Mouse (Mus musculus) liver, embryonic 14 days (tissue): ENCODE results near the gene Tmem211. TPM values are rescaled to one million over a fixed set of nuclear protein-coding genes. Genes with fewer than 3 reads are reported as not detected.

Source experiments
- polyA plus RNA-seq: library from polyadenylated mRNA; depleted of rRNA; stranded (reverse); fragments of >200 nt; gene quantifications from 2 replicates; pipeline ENCODE4 v1.2.3, GENCODE M21; 2012; rRNA removed

The Tmem211 gene
- not detected in 2 replicates for polyA plus RNA-seq

DNA sequence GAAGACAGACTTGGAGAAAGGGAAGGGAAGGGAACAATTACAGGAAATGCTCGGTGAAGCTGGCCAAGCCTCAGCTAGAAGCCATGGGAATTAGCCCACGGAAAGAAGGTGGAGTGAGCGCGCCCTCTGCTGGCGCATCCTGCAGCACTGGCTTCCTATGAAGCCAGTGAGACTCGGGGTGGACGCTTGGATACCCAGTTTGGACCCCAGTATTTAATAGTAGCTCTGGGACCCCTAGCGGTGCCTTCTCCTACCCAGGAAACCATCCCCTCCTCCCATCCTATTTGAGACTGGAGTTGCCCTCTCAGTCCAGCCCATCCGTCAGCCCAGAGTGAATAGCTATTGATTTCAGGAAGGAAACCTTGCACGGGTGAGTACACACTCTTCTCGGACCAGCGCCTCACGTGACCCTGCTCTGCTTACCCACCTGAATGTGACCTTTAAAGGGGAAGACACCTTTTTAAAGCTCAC lies at the start of gene Tmem211:
Gene Tmem211, plus strand, starts transcription at position 278 of the 471 bp plus-strand sequence.

DNA sequence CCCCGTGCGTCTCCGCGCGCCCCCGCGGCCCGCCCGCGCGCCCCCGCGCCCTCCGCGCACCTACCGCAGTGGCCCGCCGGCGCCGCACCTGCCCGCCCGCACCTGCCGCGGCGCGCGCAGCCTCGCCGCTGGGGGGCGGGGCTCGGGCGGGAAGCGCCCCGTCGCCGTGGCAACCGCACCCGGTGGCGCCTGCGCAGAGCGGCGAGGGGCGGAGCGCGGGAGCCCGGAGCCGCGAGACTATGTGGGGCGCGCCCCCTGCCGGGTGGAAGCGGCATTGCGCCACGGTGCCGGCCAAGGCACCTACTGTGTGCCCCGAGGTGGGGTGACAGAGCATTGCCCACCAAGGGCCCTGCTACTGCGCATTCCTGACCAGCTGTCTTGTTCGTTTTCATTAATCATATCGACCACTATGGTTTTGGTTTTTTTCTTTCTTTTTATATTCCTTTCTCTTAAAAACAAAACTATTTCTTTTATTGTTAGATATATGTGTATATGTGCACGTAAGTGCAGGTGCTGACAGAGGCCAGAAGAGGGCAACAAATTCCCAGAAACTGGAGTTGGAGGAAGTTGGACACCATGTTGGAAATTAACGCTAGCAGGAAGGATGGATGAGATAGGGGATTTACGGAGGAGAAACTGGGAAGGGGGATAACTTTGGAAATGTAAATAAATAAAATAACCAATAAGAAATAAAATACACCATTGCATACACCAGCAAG lies 5.4 kb upstream of the Tmem211 start, which contains the start of gene 2900026A02Rik:
Gene 2900026A02Rik, minus strand, starts transcription at position 90 of the 719 bp plus-strand sequence.

Other genes starting within 250 kb of the Tmem211 start
- gene Grk3, start 211.1 kb upstream of the Tmem211 start, polyA plus RNA-seq, result 1.7 and 2.2 TPM in 2 replicates
- not detected in 2 replicates for gene Crybb2, start 156.8 kb upstream of the Tmem211 start, polyA plus RNA-seq
- 0.06 and 0.10 TPM in 2 replicates for gene Crybb3, start 145.3 kb upstream of the Tmem211 start, polyA plus RNA-seq
- 1.0 and 1.1 TPM in 2 replicates for gene 2900026A02Rik, start 5.7 kb upstream of the Tmem211 start, polyA plus RNA-seq
- gene Sgsm1, start 83.9 kb downstream of the Tmem211 start, polyA plus RNA-seq, result 1.1 and 1.3 TPM in 2 replicates
- not detected in 2 replicates for gene Aym1, start 130.4 kb downstream of the Tmem211 start, polyA plus RNA-seq